Mouse (Mus musculus) forebrain, embryonic 16.5 days (tissue): ENCODE measurements around the gene Hdhd3. TPM values are rescaled to one million over a fixed set of nuclear protein-coding genes. Genes with fewer than 3 reads are reported as not detected.

Experiments used
- ATAC-seq: fragments of 200-750 bp; cut with Nextera tagmentation; 2 replicates; pipeline ENCODE4 v1.8.0; 2017; ENCODE audit warnings: mild to moderate bottlenecking, moderate library complexity
- H3K27ac ChIP-seq: fragments of 300-500 bp; sonication (generic); 2 replicates; pipeline ENCODE4 v1.5.1; 2014; ENCODE audit warnings: low read length, control low read depth
- H3K27me3 ChIP-seq: fragments of 300-500 bp; sonication (generic); replicated peaks from 2 replicates; pipeline ENCODE4 v1.6.1; 2014; ENCODE audit warnings: low read length; ENCODE audit not compliant: control insufficient read depth, insufficient read depth
- H3K36me3 ChIP-seq: fragments of 300-500 bp; sonication (generic); 2 replicates; pipeline ENCODE4 v1.6.1; 2014; ENCODE audit not compliant: control insufficient read depth, insufficient read depth
- H3K4me1 ChIP-seq: fragments of 300-500 bp; sonication (generic); replicated peaks from 2 replicates; pipeline ENCODE4 v1.6.1; 2014; ENCODE audit warnings: low read length; ENCODE audit not compliant: control insufficient read depth, insufficient read depth
- H3K4me2 ChIP-seq: fragments of 300-500 bp; sonication (generic); 2 replicates; pipeline ENCODE4 v1.6.1; 2014; ENCODE audit warnings: mild to moderate bottlenecking, low read length, control low read depth
- H3K4me3 ChIP-seq: fragments of 300-500 bp; sonication (generic); replicated peaks from 2 replicates; pipeline ENCODE4 v1.5.1; 2014; ENCODE audit warnings: mild to moderate bottlenecking, low read length, control low read depth
- H3K9ac ChIP-seq: fragments of 300-500 bp; sonication (generic); replicated peaks from 2 replicates; pipeline ENCODE4 v1.6.1; 2014; ENCODE audit warnings: low read depth, low read length, control low read depth
- H3K9me3 ChIP-seq: fragments of 300-500 bp; sonication (generic); 2 replicates; pipeline ENCODE4 v1.6.1; 2016; ENCODE audit warnings: low read length; ENCODE audit not compliant: control insufficient read depth
- WGBS: fragments of 180-500 bp; shearing (Covaris S2); extraction: QIAGEN DNeasy Blood & Tissue Kit; methylation state at CpG from one replicate; pipeline ENCODE4 v1.1.7; 2014; 5-methylcytosine and 5-hydroxymethylcytosine counted together
- polyA plus RNA-seq: library from polyadenylated mRNA; unstranded; fragments of >200 nt; fragmentation: Nextera tagmentation; extraction: Ambion mirVana; gene quantifications from 2 replicates; pipeline ENCODE4 v1.2.1, GENCODE M21; 2015

The Hdhd3 gene
- polyA plus RNA-seq, 1 experiment from 2014 or later, result 9.7 TPM

DNA sequence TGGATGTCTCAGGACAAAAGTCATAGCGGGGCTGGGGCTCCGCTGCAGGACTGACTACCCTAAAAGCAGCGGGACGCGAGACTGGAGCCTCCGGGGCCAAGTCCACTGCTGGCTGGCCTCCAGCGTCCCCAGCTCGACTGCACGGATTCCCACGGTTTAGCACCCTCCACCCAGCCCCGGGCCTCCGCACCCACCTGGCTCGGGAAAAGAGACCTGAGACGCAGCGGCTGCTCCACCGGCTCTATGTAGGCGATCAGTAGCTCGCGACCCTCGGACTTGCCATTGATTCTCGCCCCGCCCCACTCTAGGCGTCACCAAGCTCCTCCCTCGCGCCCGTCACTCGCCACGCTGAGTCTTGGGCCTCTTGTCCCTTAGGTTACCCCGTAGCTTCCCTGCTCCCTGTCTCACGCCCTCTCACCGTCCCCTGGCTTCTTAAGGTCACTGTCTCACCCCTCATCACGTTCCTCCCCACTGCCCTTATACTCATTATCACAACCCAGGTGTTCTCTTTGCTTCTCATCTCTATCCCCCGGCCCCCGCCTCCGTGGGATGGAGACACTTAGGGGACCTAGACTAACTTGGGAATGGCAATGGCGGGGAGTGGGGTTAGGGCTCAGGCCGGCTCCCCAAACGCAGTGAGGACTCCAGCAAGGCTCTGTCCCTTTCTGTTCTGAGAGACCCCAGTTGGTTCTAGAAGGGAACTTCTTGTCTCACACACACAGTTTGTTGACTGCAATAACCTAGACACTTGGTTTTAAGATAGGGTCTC, 1.1 kb downstream of the Hdhd3 start:
- Histone ChIP-seq H3K4me2 (peak overlapping the region; percentile 54), H3K4me1 (peaks cover 6% of the 10 kb centered on the region), H3K9ac (peak overlapping the region; percentile 81), H3K9me3 (no peaks in the 10 kb centered on the region), H3K4me3 (peak overlapping the region; percentile 84), H3K36me3 (0 out of 2 replicates have a peak, but pooled peaks cover 3% of the 10 kb centered on the region), H3K27ac (peak overlapping the region; percentile 41; the same call in 1 of the 2 replicates), H3K27me3 (no peaks in the 10 kb centered on the region)
- peak; percentile 97 for ATAC-seq
- WGBS, result 2% methylated on average over 38 of the region's 38 CpGs

DNA sequence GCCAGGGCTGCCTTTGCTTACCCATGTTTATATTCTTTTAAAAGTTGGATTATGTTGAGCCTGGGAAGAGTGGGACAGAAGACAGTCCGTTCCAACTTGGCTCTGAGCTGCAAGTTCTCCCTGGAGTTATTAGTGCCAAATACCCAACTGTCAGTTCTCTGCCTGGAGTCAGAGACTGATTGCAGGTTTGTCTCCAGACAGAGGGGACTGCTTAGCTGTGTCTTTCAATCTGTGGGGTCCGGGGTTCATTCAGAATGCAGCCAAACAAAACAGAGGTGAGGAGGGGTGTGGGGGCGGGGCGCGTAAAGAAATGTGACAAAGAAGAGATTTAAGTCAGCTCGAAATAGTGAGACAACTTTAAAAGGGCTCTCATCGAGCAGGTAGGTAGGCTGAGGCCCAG, 1.7 kb downstream of the Hdhd3 start:
- Histone ChIP-seq H3K9ac (peak overlapping the region; percentile 81), H3K9me3 (no peaks in the 10 kb centered on the region), H3K27ac (no peak overlapping the region), H3K4me3 (peak overlapping the region; percentile 84), H3K36me3 (0 out of 2 replicates have a peak, but pooled peaks cover 3% of the 10 kb centered on the region), H3K27me3 (no peaks in the 10 kb centered on the region), H3K4me1 (peaks cover 6% of the 10 kb centered on the region), H3K4me2 (peak overlapping the region; percentile 54)
- peak; percentile 17 for ATAC-seq
- 2% methylated on average over 7 of the region's 7 CpGs for WGBS

DNA sequence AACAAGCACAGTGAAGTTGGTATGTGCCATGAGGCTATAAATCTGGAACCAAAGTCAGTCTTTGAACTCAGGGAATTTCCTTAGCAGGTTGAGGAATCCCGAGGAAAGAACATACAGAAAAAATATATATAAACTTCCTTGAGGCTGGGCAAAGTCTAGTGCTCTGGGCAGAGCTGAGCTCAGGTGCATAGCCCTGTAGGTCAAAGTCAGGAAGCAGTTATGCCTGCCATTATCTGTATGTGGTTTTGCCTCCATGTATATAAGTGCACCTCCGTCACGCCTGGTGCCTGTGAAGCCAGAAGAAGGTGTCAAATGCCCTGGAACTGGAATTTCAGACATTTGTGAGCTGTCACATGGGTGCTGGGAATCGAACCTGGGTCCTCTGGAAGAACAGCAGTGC, 2.5 kb downstream of the Hdhd3 start:
- H3K27me3 ChIP-seq, result no peaks in the 10 kb centered on the region
- H3K27ac ChIP-seq, result no peak overlapping the region
- peaks cover 6% of the 10 kb centered on the region for H3K4me1 ChIP-seq
- H3K4me3 ChIP-seq, result no peak overlapping the region
- 95% methylated on average over 4 of the region's 4 CpGs for WGBS
- H3K9me3 ChIP-seq, result no peaks in the 10 kb centered on the region
- no peak overlapping the region for H3K9ac ChIP-seq
- ATAC-seq, result no peak
- 0 out of 2 replicates have a peak, but pooled peaks cover 3% of the 10 kb centered on the region for H3K36me3 ChIP-seq
- no peak overlapping the region for H3K4me2 ChIP-seq

DNA sequence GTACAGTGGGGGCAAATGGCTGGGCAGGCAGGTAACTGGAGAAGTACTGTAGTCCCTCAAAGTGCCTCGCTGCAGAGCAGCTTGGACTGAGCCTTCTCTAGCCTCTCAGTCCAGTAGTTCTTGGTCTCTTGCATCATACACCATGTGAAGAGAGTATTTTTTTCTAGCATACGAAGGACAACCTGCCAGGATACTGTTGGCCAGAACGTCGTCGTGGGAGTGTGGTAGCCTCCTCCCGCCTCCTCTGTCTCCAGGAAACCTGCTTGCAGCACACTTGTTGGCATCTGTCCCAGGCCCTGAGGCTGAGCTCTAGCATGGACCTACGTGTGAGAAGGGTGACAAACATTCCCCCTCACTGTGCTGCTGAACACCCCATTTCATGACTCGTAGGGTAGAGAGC, 6.5 kb downstream of the Hdhd3 start:
- Histone ChIP-seq H3K27ac (no peak overlapping the region), H3K4me3 (no peak overlapping the region), H3K9ac (no peak overlapping the region), H3K36me3 (0 out of 2 replicates have a peak, but pooled peaks cover 3% of the 10 kb centered on the region), H3K9me3 (no peaks in the 10 kb centered on the region), H3K27me3 (no peaks in the 10 kb centered on the region), H3K4me2 (no peak overlapping the region), H3K4me1 (peaks cover 6% of the 10 kb centered on the region)
- ATAC-seq, result no peak
- 51% methylated on average over 8 of the region's 8 CpGs for WGBS

DNA sequence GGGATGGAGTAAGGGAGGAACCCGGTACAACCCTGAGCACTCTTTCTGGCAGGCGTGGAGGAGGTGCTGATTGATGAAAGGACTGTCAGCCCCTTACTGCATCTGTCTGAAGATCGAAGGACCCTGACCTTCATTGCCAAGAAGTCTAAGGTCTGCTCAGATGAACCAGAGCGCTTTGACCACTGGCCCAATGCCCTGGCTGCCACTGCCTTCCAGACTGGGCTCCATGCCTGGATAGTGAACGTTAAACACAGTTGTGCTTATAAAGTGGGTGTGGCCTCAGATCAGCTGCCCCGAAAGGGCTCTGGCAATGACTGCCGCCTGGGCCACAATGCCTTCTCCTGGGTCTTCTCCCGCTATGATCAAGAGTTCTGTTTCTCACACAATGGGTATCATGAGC, 7.3 kb downstream of the Hdhd3 start:
- ATAC-seq, result no peak
- Histone ChIP-seq H3K27me3 (no peaks in the 10 kb centered on the region), H3K9ac (no peak overlapping the region), H3K4me2 (no peak overlapping the region), H3K27ac (no peak overlapping the region), H3K36me3 (0 out of 2 replicates have a peak, but pooled peaks cover 3% of the 10 kb centered on the region), H3K4me3 (no peak overlapping the region), H3K9me3 (no peaks in the 10 kb centered on the region), H3K4me1 (no peaks in the 10 kb centered on the region)
- WGBS, result 80% methylated on average over 8 of the region's 8 CpGs

DNA sequence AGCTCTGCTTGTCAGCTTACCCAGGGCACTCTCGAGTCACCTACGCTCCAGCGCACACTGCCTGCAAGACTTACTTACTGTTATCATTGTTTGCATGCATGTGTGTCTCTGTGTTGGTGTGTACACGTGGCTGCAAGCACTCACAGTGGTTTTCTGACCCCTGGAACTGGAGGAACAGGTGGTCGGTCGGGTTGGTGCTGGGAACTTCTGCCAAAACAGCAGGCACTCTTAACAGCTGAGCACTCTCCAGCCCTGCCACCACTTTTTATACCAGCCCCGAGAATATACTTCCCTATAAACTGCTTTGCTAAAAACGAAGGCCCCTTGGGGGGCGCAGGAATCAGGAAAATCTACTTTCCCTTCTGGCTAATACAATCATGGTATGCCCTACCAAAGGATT, 9.0 kb downstream of the Hdhd3 start:
- Histone ChIP-seq H3K27me3 (no peaks in the 10 kb centered on the region), H3K4me2 (no peak overlapping the region), H3K4me1 (no peaks in the 10 kb centered on the region), H3K9ac (no peak overlapping the region), H3K4me3 (no peak overlapping the region), H3K27ac (no peak overlapping the region), H3K36me3 (0 out of 2 replicates have a peak, but pooled peaks cover 3% of the 10 kb centered on the region), H3K9me3 (no peaks in the 10 kb centered on the region)
- 66% methylated on average over 9 of the region's 9 CpGs for WGBS
- ATAC-seq, result no peak

DNA sequence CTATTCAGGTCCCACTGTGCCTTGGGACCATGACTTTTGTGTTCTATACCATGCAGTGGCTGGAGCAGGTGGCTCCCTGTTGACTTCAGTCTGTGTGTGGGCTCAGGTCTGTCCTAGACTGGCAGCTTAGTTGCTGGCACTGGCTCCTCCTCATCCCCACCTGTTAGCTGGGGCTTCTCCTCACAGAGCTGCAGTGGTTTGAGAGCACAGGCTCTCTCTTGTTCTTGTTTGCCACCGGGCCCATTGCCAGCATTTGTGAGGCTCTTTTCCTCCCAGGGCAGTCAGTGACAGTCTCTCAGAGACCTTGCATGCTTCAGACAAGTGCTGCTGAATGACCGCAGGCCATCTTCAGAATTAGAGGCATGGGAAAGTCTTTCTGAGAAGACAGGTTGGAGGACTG, 10.6 kb downstream of the Hdhd3 start:
- H3K4me1 ChIP-seq, result no peaks in the 10 kb centered on the region
- H3K36me3 ChIP-seq, result no peaks in the 10 kb centered on the region
- 84% methylated on average over 2 of the region's 2 CpGs for WGBS
- no peak for ATAC-seq
- no peak overlapping the region for H3K4me2 ChIP-seq
- H3K4me3 ChIP-seq, result no peak overlapping the region
- no peak overlapping the region for H3K9ac ChIP-seq
- no peaks in the 10 kb centered on the region for H3K9me3 ChIP-seq
- no peaks in the 10 kb centered on the region for H3K27me3 ChIP-seq
- no peak overlapping the region for H3K27ac ChIP-seq

DNA sequence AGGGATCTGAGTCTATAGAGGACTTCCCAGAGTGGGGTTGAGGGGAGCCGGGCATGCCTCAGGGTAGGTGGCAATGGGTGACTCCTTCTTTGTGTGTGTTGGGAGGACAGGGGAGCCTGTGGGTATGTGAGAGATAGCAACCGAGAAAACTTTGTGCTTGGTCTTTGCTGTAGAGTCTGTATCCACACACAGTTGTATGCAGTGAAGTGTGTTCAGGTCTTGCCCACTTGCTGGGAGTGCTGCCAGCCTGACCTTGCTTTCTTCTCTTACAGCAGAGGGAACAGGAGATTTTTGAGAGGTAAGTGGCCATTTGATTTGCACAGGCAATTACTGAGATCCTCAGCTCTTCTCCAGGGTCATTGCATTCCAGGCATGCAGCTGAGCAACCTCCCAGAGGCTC, 15.4 kb downstream of the Hdhd3 start:
- H3K27me3 ChIP-seq, result no peaks in the 10 kb centered on the region
- WGBS, result 100% methylated on average over 2 of the region's 2 CpGs
- no peak overlapping the region for H3K4me2 ChIP-seq
- no peaks in the 10 kb centered on the region for H3K4me1 ChIP-seq
- no peak for ATAC-seq
- H3K4me3 ChIP-seq, result no peak overlapping the region
- H3K27ac ChIP-seq, result no peak overlapping the region
- H3K36me3 ChIP-seq, result no peaks in the 10 kb centered on the region
- H3K9me3 ChIP-seq, result no peaks in the 10 kb centered on the region
- no peak overlapping the region for H3K9ac ChIP-seq

DNA sequence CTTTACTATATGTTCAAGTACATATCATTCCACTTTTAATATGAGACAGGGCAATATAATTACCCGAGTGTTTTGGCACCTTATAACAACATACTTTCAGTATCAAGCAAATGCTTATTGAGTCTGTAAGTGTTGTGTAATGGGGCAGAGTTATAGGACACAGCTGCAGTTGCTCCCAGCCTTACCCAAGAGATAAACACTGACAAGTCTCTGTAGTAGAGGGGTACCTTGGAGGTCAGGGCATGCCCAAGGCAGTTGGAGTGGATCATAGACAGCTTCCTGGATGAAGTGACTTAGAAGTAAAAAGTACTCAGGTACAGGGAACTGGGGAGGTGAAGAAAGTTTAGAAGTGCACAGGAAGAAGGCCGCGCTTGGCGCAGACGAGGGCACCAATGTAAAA, 16.1 kb downstream of the Hdhd3 start:
- ATAC-seq, result no peak
- 92% methylated on average over 5 of the region's 5 CpGs for WGBS

More for the DNA sequence above, 16.1 kb downstream of the Hdhd3 start:
- no peaks in the 10 kb centered on the region for H3K9me3 ChIP-seq
- no peaks in the 10 kb centered on the region for H3K36me3 ChIP-seq
- no peak overlapping the region for H3K4me2 ChIP-seq
- H3K4me3 ChIP-seq, result no peak overlapping the region
- no peaks in the 10 kb centered on the region for H3K4me1 ChIP-seq
- no peaks in the 10 kb centered on the region for H3K27me3 ChIP-seq
- no peak overlapping the region for H3K9ac ChIP-seq
- no peak overlapping the region for H3K27ac ChIP-seq
